Mouse (Mus musculus) lung, embryonic 14.5 days (tissue): ENCODE data around the gene Sstr4. TPM values are rescaled to one million over a fixed set of nuclear protein-coding genes. Genes with fewer than 3 reads are reported as not detected.

Source experiments
- ATAC-seq: fragments of 200-750 bp; cut with Nextera tagmentation; 2 replicates; pipeline ENCODE4 v1.8.0; 2017; ENCODE audit warnings: mild to moderate bottlenecking, moderate TSS enrichment, moderate library complexity; ENCODE audit not compliant: insufficient read depth
- DNase-seq: peaks from one replicate; pipeline ENCODE4 v3.0.0-alpha.2; 2015
- H3K27ac ChIP-seq: fragments of 300-500 bp; sonication (generic); 2 replicates; pipeline ENCODE4 v1.5.1; 2014; ENCODE audit warnings: low read depth, mild to moderate bottlenecking, moderate library complexity
- H3K27me3 ChIP-seq: fragments of 300-500 bp; sonication (generic); 2 replicates; pipeline ENCODE4 v1.6.1; 2014; ENCODE audit warnings: low read length, control low read depth; ENCODE audit not compliant: insufficient read depth
- H3K36me3 ChIP-seq: fragments of 300-500 bp; sonication (generic); 2 replicates; pipeline ENCODE4 v1.6.1; 2014; ENCODE audit warnings: control low read depth; ENCODE audit not compliant: insufficient read depth
- H3K4me1 ChIP-seq: fragments of 300-500 bp; sonication (generic); 2 replicates; pipeline ENCODE4 v1.6.1; 2014; ENCODE audit warnings: antibody characterized with exemption, control low read depth; ENCODE audit not compliant: insufficient read depth
- H3K4me2 ChIP-seq: fragments of 300-500 bp; sonication (generic); 2 replicates; pipeline ENCODE4 v1.6.1; 2014; ENCODE audit warnings: mild to moderate bottlenecking
- H3K4me3 ChIP-seq: fragments of 300-500 bp; sonication (generic); 2 replicates; pipeline ENCODE4 v1.5.1; 2014; ENCODE audit warnings: low read depth, low read length
- H3K9ac ChIP-seq: fragments of 300-500 bp; sonication (generic); 2 replicates; pipeline ENCODE4 v1.6.1; 2014
- H3K9me3 ChIP-seq: fragments of 300-500 bp; sonication (generic); 2 replicates; pipeline ENCODE4 v1.6.1; 2016; ENCODE audit warnings: low read depth, low read length, control low read depth
- CTCF ChIP-seq: IDR thresholded peaks from 2 replicates; pipeline ENCODE4 v1.5.1; 2016; ENCODE audit warnings: antibody characterized with exemption, low read depth
- WGBS: fragments of 180-500 bp; shearing (Covaris S2); extraction: QIAGEN DNeasy Blood & Tissue Kit; methylation state at CpG from one replicate; pipeline ENCODE4 v1.1.7; 2014; 5-methylcytosine and 5-hydroxymethylcytosine counted together
- polyA plus RNA-seq: library from polyadenylated mRNA; unstranded; fragments of >200 nt; fragmentation: Nextera tagmentation; extraction: Ambion mirVana; gene quantifications from 2 replicates; pipeline ENCODE4 v1.2.1, GENCODE M21; 2014

Sstr4 gene
- polyA plus RNA-seq, 1 experiment from 2014 or later: 4.8 TPM

- 63% methylated on average over 4 of the region's 4 CpGs for WGBS
- Histone ChIP-seq H3K27ac (peak overlapping the region; percentile 86), H3K4me3 (peak overlapping the region; percentile 34), H3K9ac (peak overlapping the region; percentile 55), H3K36me3 (no peaks in the 10 kb centered on the region; the same call in 1 of the 2 replicates), H3K27me3 (no peaks in the 10 kb centered on the region), H3K4me2 (peak overlapping the region; percentile 42), H3K9me3 (no peaks in the 10 kb centered on the region), H3K4me1 (peaks cover 12% of the 10 kb centered on the region)
- no peak for TF ChIP-seq CTCF
- ATAC-seq (no peak), DNase-seq (no peak)
Observed at GRCm38 (mm10) chr2:148442710-148443109, 47.6 kb downstream of the Sstr4 start.

DNA sequence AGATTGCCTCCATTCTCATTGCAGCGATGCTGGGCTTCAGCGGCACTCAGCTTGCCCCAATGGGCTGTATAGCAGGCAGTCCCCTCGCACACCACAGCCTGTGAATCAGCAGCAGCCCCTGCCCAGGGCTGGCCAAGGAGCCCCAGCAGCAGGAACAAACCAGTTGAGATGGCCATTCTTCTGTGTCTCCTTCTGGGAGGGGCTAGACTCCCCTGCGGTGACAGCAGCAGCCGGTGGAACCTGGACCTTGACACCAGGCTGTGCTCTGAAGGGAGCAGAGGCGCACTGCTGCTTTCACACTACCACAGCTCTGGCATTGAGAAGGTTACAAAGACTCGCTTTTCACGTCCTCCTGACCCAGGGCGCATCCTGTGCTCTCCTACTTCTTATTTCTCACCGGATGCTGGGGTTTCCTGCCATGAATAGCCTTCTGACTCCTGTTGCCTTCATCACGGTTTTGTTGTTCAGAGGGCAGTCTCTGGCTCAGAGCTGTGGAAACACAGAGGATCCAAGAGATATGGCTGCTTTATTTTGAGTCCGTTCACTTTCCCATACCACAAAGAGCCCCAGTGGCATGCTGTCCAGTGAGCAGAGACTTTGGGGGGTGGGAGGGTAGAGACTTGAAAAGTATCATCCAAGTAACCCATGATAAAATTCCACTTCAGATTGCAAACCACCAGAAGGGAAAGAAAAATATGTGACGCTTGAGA is 48.3 kb downstream of the Sstr4 start, which contains the start of gene Cd93:
Cd93 (minus strand) TSS at position 315 of the 710 bp plus-strand sequence.
- Histone ChIP-seq H3K27me3 (no peaks in the 10 kb centered on the region), H3K9me3 (no peaks in the 10 kb centered on the region), H3K4me1 (peaks cover 12% of the 10 kb centered on the region), H3K27ac (peak within 1 kb of the TSS; percentile 86), H3K9ac (peak within 1 kb of the TSS; percentile 55), H3K4me3 (peak within 1 kb of the TSS; percentile 34), H3K4me2 (peak within 1 kb of the TSS; percentile 42), H3K36me3 (no peaks in the 10 kb centered on the region; the same call in 1 of the 2 replicates)
- 36% methylated on average over 13 of the region's 13 CpGs for WGBS
- TF ChIP-seq CTCF: no peak
- ATAC-seq: peak; percentile 74
- DNase-seq: peak; percentile 69

DNA sequence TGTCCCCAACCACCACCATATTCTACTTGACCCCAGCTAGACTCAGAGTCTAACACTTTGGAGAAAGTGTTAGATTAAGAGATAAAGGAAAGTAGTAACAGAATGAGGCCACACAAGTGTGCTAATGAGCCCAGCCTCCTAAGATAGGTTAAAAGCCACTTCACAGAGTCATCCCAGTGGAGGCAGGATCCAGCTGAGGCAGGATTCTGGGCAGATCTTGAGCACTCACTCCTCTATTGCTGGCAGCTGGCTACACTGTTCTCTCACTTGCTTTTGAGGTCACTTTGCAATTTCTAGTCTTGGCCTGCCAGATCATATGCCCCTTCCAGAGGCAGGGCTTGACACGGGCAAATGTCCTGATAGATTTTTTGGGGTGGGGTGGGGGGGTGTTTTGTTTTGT is 49.3 kb downstream of the Sstr4 start:
- no peaks in the 10 kb centered on the region for H3K27me3 ChIP-seq
- no peaks in the 10 kb centered on the region for H3K9me3 ChIP-seq
- H3K4me2 ChIP-seq: no peak overlapping the region
- no peak overlapping the region for H3K4me3 ChIP-seq
- H3K36me3 ChIP-seq: no peaks in the 10 kb centered on the region
- no peak overlapping the region for H3K27ac ChIP-seq
- peak; percentile 37 for DNase-seq
- no peak for TF ChIP-seq CTCF
- H3K9ac ChIP-seq: no peak overlapping the region
- ATAC-seq: no peak
- 65% methylated on average over 1 of the region's 1 CpGs for WGBS
- H3K4me1 ChIP-seq: peaks cover 12% of the 10 kb centered on the region

DNA sequence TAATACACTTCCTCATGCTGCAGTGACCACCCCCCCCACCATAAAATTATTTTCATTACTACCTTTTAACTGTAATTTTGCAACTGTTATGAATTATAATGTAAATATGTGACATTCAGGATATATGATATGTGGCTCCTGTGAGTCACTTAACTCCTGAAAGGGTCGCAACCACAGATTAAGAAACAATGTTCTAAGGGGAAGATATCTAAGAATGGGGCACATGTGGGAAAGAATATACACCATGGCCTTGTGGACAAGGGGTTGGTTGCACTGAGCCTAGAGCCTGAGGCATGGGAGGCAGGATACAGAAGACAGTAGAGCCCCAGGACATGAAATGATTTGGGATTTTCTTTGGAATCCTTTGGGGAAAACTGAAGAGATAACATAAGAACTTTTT is 50.5 kb downstream of the Sstr4 start:
- Histone ChIP-seq H3K27me3 (no peaks in the 10 kb centered on the region), H3K36me3 (no peaks in the 10 kb centered on the region), H3K4me3 (no peak overlapping the region), H3K27ac (no peak overlapping the region), H3K4me2 (no peak overlapping the region), H3K4me1 (peaks cover 5% of the 10 kb centered on the region; the same call in 1 of the 2 replicates), H3K9ac (no peak overlapping the region), H3K9me3 (no peaks in the 10 kb centered on the region)
- WGBS: 75% methylated on average over 1 of the region's 1 CpGs
- ATAC-seq (no peak), DNase-seq (no peak)
- TF ChIP-seq CTCF: no peak

Other genes with a start within 250 kb of the Sstr4 start
- 115 and 116 TPM in 2 replicates for gene Thbd, start 12.8 kb downstream of the Sstr4 start, polyA plus RNA-seq
- gene Cd93, start 48.2 kb downstream of the Sstr4 start, polyA plus RNA-seq: 33.7 and 34.4 TPM in 2 replicates